Mouse (Mus musculus) layer of hippocampus, adult 2 months (tissue): ENCODE measurements around the gene Sec22a. TPM values are rescaled to one million over a fixed set of nuclear protein-coding genes. Genes with fewer than 3 reads are reported as not detected.

ENCODE experiments used
- DNase-seq, 2 experiments: peaks; one replicate each; pipeline ENCODE4 v3.0.0; 2022; ENCODE audit warnings: low spot score in 2 of 2
- H3K27ac ChIP-seq: fragments of 200-600 bp; 2 replicates; pipeline ENCODE4 v1.8.1; 2022
- H3K4me3 ChIP-seq: fragments of 200-600 bp; 2 replicates; pipeline ENCODE4 v1.8.1; 2022; ENCODE audit warnings: mild to moderate bottlenecking
- CTCF ChIP-seq: fragments of 200-600 bp; conservative IDR thresholded peaks from 2 replicates; pipeline ENCODE4 v1.8.1; 2022; ENCODE audit warnings: antibody characterized with exemption, mild to moderate bottlenecking, moderate library complexity
- total RNA-seq, 2 experiments: library from RNA; stranded (reverse); gene quantifications; 2 replicates each; pipeline ENCODE4 v1.2.3; 2021

The Sec22a gene
- total RNA-seq, 2 experiments from 2014 or later = 13.7 to 16.7 TPM

DNA sequence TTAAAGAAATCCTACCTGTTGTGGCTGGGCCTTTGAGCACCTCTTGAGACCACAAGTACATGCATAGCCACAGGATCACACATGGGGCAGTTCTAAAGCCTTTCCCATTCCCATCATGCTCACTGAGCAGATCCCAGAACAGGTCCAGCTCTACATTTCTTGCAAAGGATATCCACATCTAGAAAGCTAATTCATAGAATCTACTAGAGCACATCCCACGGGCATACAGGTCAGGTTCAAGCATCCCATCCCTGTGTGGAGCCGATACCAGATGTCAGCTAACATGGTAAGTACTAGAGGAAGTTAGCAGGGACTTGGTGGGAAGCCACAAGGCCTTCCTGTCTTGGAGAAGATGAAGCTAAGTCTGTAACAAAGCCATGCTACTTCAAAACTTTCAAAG, 57.1 kb downstream of the Sec22a start:
- no peak for TF ChIP-seq CTCF
- no peak overlapping the region for H3K4me3 ChIP-seq
- no peak for DNase-seq
- H3K27ac ChIP-seq = no peak overlapping the region

DNA sequence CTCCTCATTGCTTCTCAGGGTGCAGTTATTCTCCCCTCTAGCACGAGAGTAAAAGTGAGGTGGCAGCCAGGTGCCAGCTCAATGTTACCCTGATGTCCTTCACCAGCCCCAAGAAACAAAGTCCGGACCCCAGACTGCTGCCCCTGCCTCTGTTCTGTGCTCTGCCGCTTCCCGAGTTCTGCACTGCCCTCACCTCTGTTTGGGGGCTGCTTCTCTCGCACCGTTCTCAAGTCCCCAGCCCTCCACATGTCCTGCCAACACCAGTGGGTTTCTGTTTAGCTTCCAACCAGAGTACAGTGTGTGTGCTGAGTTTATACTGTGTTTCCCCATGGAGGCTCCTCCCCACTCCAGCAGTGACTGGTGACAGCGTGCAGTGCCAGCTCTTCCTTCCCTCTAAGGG, 58.5 kb downstream of the Sec22a start:
- peak in 1 of 2 experiments; percentile 3 for DNase-seq
- H3K27ac ChIP-seq = no peak overlapping the region
- no peak for TF ChIP-seq CTCF
- no peak overlapping the region for H3K4me3 ChIP-seq

- DNase-seq = peak in 1 of 2 experiments; percentile 4
- TF ChIP-seq CTCF = no peak
Measured at GRCm38 (mm10) chr16:35304416-35304815, 59.3 kb downstream of the Sec22a start.

DNA sequence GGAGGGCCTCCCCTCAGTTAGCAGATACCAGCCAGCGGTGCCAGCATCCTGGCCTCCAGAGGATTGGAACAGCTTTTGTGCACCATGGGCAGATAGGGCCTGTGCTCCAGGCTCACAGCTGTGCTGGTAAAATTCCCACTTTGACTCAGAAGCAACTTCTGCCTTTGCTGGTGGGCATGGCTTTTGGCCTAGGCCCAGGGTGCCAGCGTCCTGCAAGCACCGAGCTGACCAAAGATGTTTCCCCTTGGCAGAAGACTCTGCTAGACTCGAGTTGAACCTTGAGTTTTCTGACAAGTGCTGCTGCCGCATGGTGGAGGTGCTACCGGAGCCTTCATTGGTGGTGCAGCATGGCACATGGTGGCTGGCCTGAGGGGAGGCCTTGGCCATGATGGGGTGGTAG, 60.0 kb downstream of the Sec22a start:
- no peak for DNase-seq
- no peak overlapping the region for H3K4me3 ChIP-seq
- TF ChIP-seq CTCF = no peak
- no peak overlapping the region for H3K27ac ChIP-seq

More at GRCm38 (mm10) chr16:35304416-35304815, 59.3 kb downstream of the Sec22a start:
- H3K27ac ChIP-seq = no peak overlapping the region
- H3K4me3 ChIP-seq = no peak overlapping the region

- H3K4me3 ChIP-seq = no peak overlapping the region
- H3K27ac ChIP-seq = no peak overlapping the region
- no peak for TF ChIP-seq CTCF
- no peak for DNase-seq
Measured at GRCm38 (mm10) chr16:35302441-35303280, 61.1 kb downstream of the Sec22a start.

GRCm38 (mm10) chr16:35300156-35300555, 63.6 kb downstream of the Sec22a start:
- TF ChIP-seq CTCF = no peak
- Histone ChIP-seq H3K27ac (no peak overlapping the region), H3K4me3 (no peak overlapping the region)
- no peak for DNase-seq

DNA sequence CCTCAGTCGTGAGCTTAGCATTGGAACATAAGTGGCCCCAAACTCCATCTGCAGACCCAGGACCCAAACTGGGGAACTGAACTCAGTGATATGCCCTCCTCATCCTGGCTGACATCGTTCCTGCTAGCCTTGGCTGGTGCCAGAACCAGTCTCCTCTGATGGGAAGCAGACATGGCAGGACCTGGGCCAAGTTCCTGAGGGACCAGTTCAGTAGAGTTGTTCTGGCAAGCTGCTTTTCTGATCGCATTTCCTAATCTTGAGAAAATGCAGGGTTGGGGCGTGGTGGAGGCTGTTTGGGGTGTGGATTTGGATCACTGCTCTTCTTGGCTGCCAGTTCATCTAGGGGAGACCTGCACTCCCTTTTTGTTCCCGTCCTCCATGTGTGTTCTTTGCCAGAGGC, 65.9 kb downstream of the Sec22a start:
- Histone ChIP-seq H3K27ac (no peak overlapping the region), H3K4me3 (no peak overlapping the region)
- no peak for DNase-seq
- TF ChIP-seq CTCF = no peak

DNA sequence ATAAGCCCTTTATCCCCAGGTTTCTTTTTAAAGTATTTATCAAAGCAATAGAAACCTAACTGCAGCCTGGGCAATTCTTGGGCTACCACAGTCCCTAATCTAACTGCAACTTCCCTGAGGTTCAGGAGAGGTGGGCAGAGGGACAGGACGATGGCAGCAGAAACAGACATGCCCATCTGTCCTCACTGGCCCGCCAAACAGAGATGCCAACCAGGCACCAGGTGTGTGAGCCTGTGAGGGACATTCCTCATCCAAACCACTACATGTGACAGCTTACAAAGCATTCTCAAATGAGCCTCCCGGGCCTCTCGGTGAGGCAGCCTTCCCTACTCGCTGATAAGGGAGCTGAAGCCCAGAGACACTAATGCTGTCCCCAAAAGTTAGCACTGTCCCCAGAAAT, 76.5 kb downstream of the Sec22a start:
- no peak for TF ChIP-seq CTCF
- H3K27ac ChIP-seq = no peak overlapping the region
- no peak overlapping the region for H3K4me3 ChIP-seq
- no peak for DNase-seq

DNA sequence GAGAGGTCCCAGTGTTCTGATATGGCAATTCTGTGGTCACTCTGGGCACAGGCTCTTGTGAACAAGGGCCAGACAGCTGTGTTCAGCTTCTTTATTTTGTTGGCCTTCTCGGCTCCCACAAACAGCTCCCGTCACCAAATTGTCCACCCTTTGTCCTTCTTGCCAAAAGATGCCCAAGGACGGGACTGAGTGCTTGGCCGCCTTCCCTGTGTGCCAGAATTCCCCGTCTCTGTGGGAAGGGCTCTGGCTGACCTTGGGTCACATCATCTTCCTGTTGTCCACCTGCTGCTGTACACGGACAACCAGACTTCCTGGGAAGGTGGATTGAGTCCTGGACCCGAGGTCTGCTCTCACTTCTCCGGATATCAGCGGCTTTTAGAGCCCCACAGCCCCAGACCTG, 77.9 kb downstream of the Sec22a start:
- TF ChIP-seq CTCF = no peak
- no peak for DNase-seq
- Histone ChIP-seq H3K4me3 (no peak overlapping the region), H3K27ac (no peak overlapping the region)

- TF ChIP-seq CTCF = no peak
- no peak for DNase-seq
- no peak overlapping the region for H3K4me3 ChIP-seq
- no peak overlapping the region for H3K27ac ChIP-seq
Measured at GRCm38 (mm10) chr16:35282456-35282855, 81.3 kb downstream of the Sec22a start.

GRCm38 (mm10) chr16:35278166-35278565, 85.6 kb downstream of the Sec22a start:
- no peak overlapping the region for H3K4me3 ChIP-seq
- H3K27ac ChIP-seq = no peak overlapping the region
- TF ChIP-seq CTCF = no peak
- DNase-seq = no peak

DNA sequence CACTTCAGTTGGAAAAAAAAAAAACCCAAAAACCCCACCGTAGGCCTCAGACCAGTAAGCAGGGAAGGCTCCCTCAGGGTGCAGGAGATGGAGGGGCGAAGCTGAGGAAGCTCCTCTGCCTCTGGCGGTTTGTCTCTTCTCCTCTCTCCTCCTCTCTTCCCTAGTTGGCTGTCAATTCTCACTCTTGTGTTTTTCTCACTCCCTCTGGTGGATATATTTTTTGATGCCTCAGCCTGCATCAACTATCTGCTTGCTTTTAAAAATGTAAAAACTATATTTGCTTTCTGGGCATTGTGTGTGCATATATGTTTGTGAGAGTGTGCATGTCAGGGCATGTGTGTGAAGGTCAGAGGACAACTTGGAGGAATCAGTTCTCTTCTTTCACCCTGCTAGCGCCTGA, 91.3 kb downstream of the Sec22a start:
- no peak overlapping the region for H3K4me3 ChIP-seq
- no peak for DNase-seq
- H3K27ac ChIP-seq = no peak overlapping the region
- TF ChIP-seq CTCF = peak; percentile 71

GRCm38 (mm10) chr16:35271572-35271971, 92.1 kb downstream of the Sec22a start:
- DNase-seq = no peak
- Histone ChIP-seq H3K4me3 (no peak overlapping the region), H3K27ac (no peak overlapping the region)
- peak; percentile 65 for TF ChIP-seq CTCF

- Histone ChIP-seq H3K4me3 (no peak overlapping the region), H3K27ac (no peak overlapping the region)
- no peak for DNase-seq
- no peak for TF ChIP-seq CTCF
Measured at GRCm38 (mm10) chr16:35270945-35271344, 92.8 kb downstream of the Sec22a start.
